Mouse (Mus musculus) lung, adult 2 months (tissue): ENCODE results near the gene Phf3. TPM values are rescaled to one million over a fixed set of nuclear protein-coding genes. Genes with fewer than 3 reads are reported as not detected.
"Not testable (repeated sequence)": the region's sequence is repeated elsewhere in the genome, so short reads cannot be mapped to it uniquely, and the experiment has no call there.

Experiments
- DNase-seq: peaks from one replicate; pipeline ENCODE4 v3.0.0; 2022
- H3K4me1 ChIP-seq: fragments of 200-500 bp; 2 replicates; pipeline ENCODE4 v1.6.1; 2011; ENCODE audit warnings: low read length; ENCODE audit not compliant: control insufficient read depth, insufficient read depth
- H3K4me3 ChIP-seq: fragments of 200-500 bp; replicated peaks from 2 replicates; pipeline ENCODE3; 2011; ENCODE audit warnings: low read depth, mild to moderate bottlenecking, control low read depth, low read length; ENCODE audit errors: extremely low read depth
- CTCF ChIP-seq: fragments of 200-500 bp; IDR thresholded peaks from 2 replicates; pipeline ENCODE4 v1.5.1; 2011; ENCODE audit warnings: mild to moderate bottlenecking, low read length, control low read depth; ENCODE audit not compliant: insufficient read depth
- POLR2A ChIP-seq: fragments of 200-500 bp; IDR thresholded peaks from 2 replicates; pipeline ENCODE4 v1.6.1; 2011; ENCODE audit warnings: low read depth, mild to moderate bottlenecking, control low read depth, low read length, borderline replicate concordance; ENCODE audit errors: extremely low read depth
- WGBS: fragments of 180-500 bp; shearing (Covaris S2); methylation state at CpG from one replicate; pipeline ENCODE4 v1.1.7; 2018; 5-methylcytosine and 5-hydroxymethylcytosine counted together
- polyA plus RNA-seq: library from polyadenylated mRNA; depleted of rRNA; stranded (reverse); fragments of >200 nt; gene quantifications from 2 replicates; pipeline ENCODE4 v1.2.3, GENCODE M21; 2012; rRNA removed

Gene Phf3
- polyA plus RNA-seq = 22.6 and 45.9 TPM in 2 replicates

DNA sequence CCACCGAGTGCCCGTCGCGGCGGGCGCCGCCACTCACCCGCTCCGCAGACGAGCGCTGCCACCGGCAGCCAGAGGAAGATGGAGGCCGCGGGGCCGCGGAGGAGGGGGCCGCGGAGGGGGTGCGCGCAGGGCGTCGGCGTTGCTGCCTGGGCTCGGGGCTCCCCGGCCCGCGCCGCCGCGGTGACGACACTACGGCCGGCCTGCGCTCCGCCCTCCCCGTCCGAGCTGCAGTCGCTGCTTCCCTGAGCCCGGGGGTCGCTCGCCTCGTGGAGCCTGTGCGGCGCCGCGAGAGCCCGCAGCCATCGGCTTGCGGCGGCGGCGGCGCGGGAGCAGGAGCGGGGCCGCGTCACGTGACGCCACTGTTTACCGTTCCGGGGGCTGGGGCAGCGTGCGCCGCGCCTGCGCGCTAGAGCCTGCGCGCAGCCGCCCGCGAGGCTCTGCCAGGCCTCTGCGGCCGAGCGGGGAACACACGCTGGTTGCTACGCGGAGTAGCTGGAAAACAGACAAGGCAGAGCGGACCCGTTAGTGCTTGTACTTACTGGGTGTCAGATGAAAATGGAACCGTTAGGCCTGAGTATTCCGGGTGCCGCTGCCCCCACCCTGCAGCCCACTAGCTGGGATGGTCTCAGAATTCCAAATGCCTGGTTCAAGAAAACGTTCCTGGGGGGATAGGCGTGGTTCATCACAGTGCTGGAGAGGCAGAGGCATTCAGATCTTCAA is at the start of gene Phf3:
Phf3 (minus strand) TSS at position 381 of the 720 bp plus-strand sequence.
- Histone ChIP-seq H3K4me3 (peak within 1 kb of the TSS; percentile 77), H3K4me1 (peaks cover 2% of the 10 kb centered on the region; the same call in 1 of the 2 replicates)
- WGBS = under 1% methylated on average over 78 of the region's 85 CpGs
- peak; percentile 91 for DNase-seq
- TF ChIP-seq POLR2A = peak; percentile 74; the same call in 1 of the 2 replicates
- no peak for TF ChIP-seq CTCF

DNA sequence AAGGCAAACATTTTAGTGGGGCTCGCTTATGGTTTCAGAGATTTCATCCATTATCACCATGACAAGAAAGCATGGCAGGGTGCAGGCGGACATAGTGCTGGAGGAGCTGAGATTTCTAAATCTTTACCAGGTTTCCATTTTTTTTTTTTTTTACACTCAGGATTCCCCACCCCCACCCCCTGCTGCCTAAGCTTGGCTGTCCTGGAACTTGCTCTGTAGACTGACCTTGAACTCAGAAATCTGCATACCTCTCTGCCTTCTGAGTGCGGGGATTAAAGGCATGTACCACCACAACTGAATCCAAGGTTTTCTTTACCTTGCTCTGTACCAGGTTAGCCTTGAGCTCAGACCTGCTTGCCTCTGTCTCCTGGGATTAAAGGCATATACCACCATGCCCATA is 48.5 kb upstream of the Phf3 start:
- DNase-seq = no peak
- H3K4me3 ChIP-seq = no peak overlapping the region
- no peaks in the 10 kb centered on the region for H3K4me1 ChIP-seq
- TF ChIP-seq POLR2A (no peak), CTCF (no peak)
- 87% methylated on average over 3 of the region's 3 CpGs for WGBS

DNA sequence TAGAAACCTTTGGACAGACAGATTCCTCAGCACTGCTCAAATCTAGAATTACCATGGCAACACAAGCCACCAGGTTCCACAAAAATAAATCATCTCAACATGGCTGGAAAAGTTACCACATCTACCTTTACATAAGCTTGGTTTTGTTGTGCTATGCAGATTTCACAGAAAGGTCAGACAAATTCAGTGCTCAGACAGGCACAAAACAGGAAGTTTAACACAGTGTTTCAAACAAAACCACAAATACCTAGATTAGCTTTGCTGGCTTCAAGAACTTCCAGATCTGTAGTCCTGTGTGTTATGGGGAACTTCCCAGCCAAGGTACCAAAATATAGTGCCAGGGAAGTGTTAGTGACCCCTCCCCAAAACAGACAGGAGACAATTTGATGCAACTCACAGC is 47.5 kb upstream of the Phf3 start:
- H3K4me3 ChIP-seq = no peak overlapping the region
- DNase-seq = no peak
- TF ChIP-seq CTCF (no peak), POLR2A (no peak)

DNA sequence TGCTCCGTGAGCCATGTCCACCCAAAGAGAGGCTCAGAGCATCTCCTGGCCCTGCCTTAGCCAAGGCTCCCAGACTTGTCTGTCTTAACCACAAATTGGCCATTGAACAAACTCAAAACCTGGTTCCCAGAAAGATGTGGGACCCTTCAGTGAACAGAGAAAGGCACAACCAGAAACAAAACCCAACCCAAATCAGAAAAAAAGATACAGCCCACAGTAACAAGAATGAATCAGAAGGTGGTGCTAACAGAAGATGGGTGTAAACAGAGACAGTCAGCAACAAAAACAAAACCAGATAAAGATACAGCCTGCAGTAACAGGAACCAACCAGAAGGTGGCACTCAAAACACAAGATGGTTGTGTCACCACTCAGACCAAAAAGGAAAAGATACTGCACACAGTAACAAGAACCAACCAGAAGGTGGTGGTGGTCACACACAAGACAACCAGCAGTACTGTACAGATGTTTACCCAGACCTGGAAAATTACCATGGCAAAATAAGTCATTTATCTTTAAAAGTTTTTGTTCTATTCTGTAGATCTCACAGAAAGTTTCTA is 47.0 kb upstream of the Phf3 start:
- Histone ChIP-seq H3K4me1 (no peaks in the 10 kb centered on the region), H3K4me3 (no peak overlapping the region)
- TF ChIP-seq POLR2A = no peak
- peak; percentile 19; the same call in 1 of the 2 replicates for TF ChIP-seq CTCF
- no peak for DNase-seq
- 98% methylated on average over 1 of the region's 1 CpGs for WGBS

More for the DNA sequence above, 47.5 kb upstream of the Phf3 start:
- H3K4me1 ChIP-seq = no peaks in the 10 kb centered on the region

DNA sequence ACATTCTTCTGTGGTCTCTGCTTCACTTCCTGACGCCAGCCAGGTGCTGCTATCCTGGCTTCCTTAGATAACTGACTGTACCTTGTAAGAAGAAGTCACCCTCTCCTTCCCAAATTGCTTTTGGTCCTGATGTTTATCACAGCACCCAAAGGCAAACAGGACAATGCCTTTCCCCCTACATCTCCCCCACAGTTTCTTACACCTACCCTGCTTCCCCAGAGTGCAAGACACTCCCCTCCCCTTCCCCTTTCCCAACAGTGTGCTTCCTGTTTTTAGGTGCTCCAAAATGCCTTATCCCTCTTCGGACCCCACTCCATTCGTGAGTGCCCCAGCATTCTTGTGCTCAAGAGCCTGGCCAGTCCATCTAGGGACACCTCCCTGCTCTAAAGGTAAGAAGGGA is 36.5 kb upstream of the Phf3 start:
- TF ChIP-seq CTCF (no peak), POLR2A (no peak)
- DNase-seq = no peak
- H3K4me1 ChIP-seq = no peaks in the 10 kb centered on the region
- H3K4me3 ChIP-seq = no peak overlapping the region
- WGBS = 27% methylated on average over 3 of the region's 3 CpGs

DNA sequence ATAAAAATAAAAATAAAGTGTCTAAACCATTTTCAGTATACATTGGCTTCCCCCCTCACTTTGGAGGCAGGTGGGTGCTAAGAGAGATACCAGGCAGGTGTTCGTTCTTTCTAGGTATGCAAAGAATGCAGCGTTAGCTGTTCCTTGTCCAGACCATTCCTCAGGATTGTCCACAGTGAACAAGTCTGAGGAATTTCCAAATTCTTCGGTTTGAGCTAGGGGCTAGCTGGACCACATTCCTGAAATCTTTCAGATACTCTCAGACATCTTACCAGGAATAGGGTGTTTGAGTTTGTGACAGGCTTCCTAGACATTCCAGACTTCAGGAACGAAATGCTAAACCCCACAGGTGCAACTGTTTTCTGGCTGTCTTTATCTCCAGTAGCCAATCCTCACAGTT is 35.1 kb upstream of the Phf3 start:
- WGBS = 53% methylated on average over 4 of the region's 4 CpGs
- no peak for DNase-seq
- TF ChIP-seq POLR2A (no peak), CTCF (no peak)
- no peaks in the 10 kb centered on the region for H3K4me1 ChIP-seq
- H3K4me3 ChIP-seq = no peak overlapping the region

DNA sequence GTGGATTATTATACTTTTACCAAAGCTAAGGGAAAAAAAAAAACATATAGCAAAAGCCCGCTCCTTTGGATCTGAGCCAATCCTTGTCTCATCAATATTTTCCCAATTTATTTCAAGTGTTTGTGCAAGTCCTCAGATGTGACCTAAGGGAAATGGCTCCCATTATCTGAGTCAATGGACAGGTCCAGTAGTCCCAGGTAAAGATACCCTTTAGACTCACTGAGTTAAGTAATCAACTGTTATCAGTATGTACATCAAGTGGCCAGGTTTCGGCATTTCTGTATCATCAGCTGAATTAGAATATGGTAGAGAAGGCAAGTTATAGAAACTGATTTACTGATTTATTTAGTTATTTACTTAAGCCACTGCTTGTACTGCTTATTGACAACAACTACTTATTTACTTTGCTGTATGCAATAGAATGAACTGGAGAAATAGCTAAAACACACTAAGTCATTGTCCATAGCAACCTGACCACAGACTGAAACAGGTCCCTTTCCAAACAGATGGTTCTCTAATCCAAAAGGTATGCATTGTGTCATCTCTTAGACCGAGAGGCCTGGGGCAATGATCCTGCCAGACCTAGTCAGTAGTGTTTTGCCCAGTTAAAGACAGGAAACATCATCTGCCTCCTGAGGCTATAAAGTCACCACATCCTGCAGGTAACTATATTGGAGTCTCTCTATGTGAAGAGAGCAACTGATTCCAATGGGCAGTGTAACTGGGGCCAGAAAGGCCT is 29.9 kb upstream of the Phf3 start:
- TF ChIP-seq CTCF (no peak), POLR2A (no peak)
- 79% methylated on average over 3 of the region's 3 CpGs for WGBS
- DNase-seq = no peak
- Histone ChIP-seq H3K4me1 (no peaks in the 10 kb centered on the region), H3K4me3 (no peak overlapping the region)

DNA sequence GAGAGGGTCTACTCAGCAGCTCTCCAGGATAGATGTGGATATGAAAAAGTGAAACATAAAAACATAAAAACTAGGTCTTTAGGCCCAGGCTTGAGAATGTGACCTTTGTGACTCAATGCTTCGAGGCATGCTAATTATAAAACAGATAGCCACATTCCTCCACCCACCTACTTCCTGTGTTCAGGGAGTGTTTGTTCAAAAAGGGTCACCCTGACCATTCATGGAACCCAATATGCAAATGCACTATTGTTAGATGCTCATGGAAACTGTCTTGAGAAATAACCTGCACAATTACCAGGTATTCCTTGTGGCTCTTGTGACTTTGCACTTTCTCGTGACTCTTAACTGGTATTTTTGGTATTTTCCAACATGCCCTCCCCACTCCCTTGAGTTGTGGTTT is 25.0 kb upstream of the Phf3 start:
- 58% methylated on average over 2 of the region's 2 CpGs for WGBS
- TF ChIP-seq POLR2A = no peak
- TF ChIP-seq CTCF = no peak
- no peak for DNase-seq
- Histone ChIP-seq H3K4me1 (no peaks in the 10 kb centered on the region), H3K4me3 (no peak overlapping the region)

DNA sequence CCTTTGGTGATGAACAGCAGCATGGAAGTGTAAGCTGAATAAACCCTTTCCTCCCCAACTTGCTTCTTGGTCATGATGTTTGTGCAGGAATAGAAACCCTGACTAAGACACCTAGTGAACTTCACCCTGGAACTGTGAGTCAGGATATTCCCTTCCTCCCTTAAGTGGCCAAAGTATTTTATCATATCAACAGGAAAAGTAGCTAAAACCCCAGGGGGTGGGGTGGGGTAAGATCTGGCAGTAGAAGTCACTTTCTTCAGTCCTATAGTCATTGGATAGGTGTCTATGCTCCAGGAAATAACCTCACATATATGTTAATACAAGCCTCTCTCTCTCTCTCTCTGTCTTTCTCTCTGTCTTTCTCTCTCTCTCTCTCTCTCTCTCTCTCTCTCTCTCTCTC is 21.6 kb upstream of the Phf3 start:
- not testable (repeated sequence) for H3K4me3 ChIP-seq, H3K4me1 ChIP-seq, DNase-seq

DNA sequence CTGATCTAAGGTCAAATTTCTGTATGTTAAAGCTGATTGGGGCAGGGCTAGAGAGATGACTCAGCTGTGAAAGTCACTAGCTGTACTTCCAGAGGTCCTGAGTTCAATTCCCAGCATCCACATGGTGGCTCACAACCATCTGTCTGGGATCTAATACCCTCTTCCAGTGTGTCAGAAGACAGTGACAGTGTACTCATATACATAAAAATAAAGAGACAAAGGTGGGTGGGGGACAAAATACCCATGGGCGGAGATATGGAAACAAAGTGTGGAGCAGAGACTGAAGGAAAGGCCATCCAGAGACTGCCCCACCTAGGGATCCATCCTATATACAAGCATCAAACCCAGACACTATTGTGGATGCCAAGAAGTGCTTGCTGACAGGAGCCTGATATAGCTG is 10.1 kb upstream of the Phf3 start:
- H3K4me3 ChIP-seq, DNase-seq, H3K4me1 ChIP-seq: not testable (repeated sequence)
- 92% methylated on average over 1 of the region's 1 CpGs for WGBS
